Mouse (Mus musculus) c-Kit-positive CD71-positive TER-119-positive erythroid progenitor cells, embryonic 14.5 days (primary cell): Measurements from ENCODE around the gene Esyt1.
"Not testable (repeated sequence)": the region's sequence is repeated elsewhere in the genome, so short reads cannot be mapped to it uniquely, and the experiment has no call there.

Experiments
- DNase-seq: peaks from one replicate; pipeline ENCODE4 v3.0.0-alpha.2; 2013; ENCODE audit warnings: low spot score

Gene Esyt1

DNA sequence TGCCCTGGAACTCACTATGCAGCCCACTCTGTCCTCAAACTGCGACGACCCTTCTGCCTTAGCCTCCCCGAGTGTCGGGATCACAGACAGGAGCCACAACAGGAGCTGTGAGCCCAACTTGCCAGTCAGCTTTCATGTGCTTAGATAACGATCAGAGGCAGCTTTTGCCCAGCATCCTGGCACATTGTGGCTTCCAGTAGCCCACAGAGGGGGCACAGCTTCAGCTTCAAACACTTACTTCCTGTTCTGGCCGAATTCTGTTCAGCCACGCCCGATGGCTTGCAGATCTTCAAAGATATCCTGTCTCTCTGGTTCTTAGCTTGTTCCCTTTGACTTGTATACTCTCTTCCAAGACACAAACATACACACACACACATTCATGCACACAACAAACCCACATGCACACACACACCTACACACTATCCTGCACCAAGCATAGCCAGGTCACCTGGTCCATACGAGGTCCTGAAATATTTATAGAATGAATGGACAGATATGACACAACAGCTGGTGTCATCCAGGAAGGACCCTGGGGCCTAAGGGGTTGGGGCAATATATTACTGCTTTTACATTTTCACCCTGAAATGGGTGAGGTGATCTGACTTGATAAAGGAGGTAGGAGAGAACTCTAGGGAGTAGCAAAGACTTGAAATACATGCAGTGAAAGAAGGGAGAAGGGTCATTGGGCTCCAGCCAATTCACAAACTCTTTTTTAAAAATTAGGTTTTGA, 20.9 kb downstream of the Esyt1 start:
- DNase-seq: no peak

- no peak for DNase-seq
These were observed 21.7 kb downstream of the Esyt1 start for GRCm38 (mm10) chr10:128504012-128504411.

GRCm38 (mm10) chr10:128503532-128503931, 22.1 kb downstream of the Esyt1 start:
- DNase-seq: no peak

- DNase-seq: no peak
These were observed 23.3 kb downstream of the Esyt1 start for GRCm38 (mm10) chr10:128502341-128502740.

DNA sequence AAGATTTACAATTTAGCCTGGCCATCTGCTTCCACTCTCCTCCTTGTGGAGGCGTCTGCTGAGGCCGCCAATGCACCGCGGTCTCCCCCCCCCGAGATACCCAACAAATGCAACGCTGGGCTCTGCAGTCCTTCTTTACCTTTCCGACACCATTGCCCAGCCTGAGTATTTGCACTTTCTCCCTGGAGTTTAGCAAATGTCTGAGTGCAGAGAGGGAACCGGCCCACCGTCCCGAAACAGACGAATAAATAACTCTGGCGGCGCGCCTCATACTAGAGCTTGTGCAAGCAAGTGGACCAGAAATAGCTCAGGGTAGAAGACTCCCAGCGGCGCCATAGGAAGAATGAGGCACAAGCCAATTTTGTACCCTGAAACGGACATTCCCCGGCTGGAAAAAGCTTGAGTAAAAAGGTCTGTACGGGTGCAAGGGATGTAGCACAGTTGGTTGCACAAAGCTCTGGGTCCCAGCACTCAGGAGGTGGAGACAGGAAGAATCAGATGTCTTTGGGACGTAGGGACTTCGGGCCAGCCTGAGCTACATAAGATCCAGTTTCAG, 26.5 kb downstream of the Esyt1 start:
- DNase-seq: peak; percentile 47

DNA sequence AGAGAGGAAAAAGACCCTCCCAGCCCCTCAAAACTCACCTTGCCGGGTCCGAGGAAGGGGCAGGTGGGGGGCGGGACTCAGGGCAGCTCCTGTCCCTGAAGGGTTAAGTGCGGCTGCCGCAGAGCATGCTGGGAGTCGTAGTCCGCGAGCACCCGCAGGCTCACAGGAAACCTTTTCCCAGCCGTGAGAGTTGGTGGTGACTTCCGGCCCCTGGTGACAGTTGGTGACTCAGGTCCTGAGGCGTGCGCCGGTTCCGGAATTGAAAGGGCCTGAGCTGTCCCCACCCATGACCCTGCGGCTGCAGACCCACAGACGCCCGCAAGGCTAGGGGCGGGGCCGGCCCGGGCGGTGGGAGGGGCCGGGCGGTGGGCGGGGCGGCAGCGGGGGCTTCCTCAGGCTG, 27.1 kb downstream of the Esyt1 start, which contains the start of gene Myl6b:
TSS of gene Myl6b (minus strand) at position 96 of the 400 bp plus-strand sequence.
- DNase-seq: peak; percentile 92

DNA sequence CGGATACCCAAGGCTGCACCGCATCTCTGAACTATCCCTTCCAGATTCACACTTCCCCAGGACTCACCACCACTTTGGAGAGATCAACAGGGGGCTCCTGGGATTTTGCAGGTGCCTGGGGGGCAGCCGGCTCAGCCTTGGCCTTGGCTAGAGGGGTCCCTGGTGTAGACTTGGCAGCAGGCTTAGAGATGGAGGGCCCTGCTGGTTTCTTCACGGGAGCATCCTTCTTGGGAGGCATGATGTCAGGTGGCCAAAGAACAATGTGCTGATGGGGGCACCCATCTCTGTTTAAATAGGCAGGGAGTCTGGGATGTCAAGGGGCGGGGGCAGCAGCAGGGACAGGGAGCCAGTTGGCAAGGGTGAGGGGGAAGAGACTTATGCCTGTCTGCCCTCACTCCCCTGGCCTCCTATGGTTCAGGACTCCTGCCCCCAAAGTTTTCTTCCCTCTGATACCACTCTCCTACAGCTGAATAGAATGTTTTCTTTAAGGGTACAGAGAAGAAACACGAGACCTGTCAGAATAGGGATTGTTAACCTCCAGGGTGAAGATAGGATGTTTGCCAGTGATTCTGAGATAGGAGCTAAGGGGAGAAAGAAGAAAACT, 28.4 kb downstream of the Esyt1 start:
- no peak for DNase-seq

DNA sequence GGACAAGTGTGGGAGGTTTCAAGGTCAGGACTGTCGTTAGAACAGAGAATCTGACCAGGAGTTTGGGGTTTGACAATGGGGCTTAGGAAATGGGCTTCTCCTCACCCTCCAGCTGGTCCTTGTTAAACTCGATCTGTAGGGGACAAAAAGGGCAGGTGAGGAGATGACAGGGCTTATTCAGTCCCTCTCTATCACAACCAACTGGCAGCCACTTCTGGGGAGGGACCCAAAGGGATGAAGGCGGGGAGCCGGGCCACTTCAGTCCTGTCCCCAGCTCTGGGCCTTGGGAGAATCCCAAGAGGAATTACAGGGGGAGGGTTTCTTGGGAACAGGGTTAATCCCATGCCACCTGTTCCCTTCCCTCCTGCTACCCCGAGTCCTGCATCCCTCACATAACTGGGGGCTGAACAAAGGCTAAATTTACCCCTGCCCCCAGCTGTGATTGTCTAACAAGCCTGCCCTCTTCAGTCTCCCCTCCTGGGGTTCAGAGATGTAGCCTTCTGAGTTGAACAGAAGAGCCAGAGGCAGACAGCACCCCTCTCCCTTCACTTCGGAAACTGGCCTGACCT, 29.1 kb downstream of the Esyt1 start:
- no peak for DNase-seq

DNA sequence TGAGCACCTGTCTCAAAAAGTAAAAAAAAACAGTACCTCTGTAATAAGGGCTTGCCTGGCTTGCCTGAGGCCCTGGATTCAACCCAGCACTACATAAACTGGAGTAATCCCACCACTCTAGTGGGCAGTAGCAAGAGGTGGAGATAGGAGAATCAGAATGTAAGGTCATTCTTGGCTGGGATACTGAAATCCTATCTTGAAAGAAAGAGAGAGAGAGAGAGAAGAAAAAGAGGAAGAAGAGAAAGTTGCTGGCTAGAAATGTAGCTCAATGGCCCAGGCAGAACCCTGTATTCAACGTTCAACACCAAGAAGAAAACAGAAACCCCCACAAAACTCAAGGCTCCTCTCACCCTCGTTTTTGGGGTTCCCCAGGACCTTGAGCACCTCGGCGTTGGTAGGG, 29.8 kb downstream of the Esyt1 start:
- DNase-seq: no peak

DNA sequence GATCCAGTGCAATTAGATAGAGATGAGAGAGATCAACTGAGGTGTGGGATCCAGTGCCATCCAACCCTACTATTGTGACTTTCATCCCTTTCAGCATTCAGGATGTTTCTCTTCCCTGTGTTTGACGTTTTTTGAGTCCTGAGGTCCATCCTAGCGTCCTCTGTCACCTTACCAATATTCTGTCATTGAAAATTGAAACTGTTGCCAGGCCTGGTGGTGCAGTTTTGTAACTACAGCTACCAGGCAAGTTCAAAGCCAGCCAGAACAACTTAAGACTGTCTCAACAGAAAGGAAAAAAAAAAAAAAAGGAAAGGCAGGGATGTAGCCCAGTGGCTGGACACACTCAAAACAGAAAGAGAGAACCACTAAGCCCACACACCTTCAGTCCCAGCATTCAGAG, 30.4 kb downstream of the Esyt1 start:
- no peak for DNase-seq

- no peak for DNase-seq
These were observed 30.9 kb downstream of the Esyt1 start for GRCm38 (mm10) chr10:128494667-128495245.

DNA sequence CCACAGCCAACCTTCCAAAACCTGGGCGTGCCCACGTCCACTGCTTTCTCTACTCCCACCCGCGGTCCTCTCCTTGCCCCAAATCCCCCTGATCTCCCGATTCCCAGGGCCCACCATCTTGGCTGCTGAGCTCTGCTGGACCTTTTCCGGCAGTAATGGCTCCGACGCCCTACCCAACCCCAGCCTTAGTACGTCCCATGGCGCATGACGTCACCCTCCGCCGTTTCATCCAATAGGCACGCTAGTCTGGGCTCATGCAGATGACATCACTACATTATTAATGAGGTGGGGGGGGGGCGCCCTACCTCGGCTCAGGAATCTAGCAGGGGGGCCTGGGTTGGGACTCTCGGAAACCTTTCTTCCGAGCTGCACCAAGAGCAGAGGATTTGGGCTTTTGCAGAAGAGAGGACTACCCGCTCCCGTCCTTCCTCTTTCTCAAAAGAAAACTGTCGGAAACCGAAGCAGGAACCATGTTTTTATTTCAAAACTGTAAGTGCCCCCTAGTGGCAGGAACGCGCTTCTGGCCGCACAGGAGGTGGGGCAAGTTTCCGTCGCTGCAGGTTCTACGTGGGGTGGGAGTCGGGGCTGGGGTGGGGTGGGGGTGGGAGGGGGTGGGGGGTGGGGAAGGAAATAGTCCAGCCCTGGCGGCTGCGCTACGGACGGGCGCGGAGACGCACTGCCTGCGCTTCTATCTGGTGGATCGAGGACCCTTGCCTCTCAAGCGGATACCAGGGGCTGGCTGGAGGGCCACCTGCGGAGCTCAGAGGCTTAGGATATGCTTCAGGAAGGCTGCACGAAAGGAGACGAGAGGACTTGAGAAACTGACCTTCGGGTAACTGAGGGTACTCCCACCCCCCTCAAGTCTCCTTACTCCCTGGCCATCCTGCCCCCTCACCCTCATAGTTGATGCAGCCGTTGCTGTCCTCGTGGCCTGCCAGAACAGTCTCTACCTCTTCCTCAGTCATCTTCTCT, 31.7 kb downstream of the Esyt1 start, which contains the start of gene Myl6:
TSS of gene Myl6 (minus strand) at position 451 of the 972 bp plus-strand sequence.
- peak; percentile 98 for DNase-seq

DNA sequence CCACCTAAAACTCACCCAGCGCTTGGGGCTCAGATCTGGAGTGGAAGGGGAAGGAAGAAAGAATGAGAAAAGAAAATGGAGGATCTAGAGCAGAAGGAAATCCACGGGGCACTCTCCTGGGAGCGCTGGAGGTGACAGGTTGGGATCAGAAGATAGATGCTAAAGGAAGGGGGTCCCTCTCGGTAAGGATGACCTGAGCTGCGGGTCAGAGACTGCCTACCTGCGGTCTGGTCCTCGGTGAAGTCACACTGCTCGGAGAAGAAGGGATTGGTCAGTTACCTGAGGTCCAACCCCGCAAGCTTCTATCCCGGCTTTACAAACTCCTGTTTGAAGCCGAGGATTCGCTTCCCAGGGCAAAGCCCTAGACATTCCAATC, 32.4 kb downstream of the Esyt1 start:
- peak; percentile 36 for DNase-seq

GRCm38 (mm10) chr10:128492633-128493311, 32.9 kb downstream of the Esyt1 start:
- DNase-seq: peak; percentile 46

- DNase-seq: not testable (repeated sequence)
These were observed 33.6 kb downstream of the Esyt1 start for GRCm38 (mm10) chr10:128492051-128492450.

- DNase-seq: no peak
These were observed 34.2 kb downstream of the Esyt1 start for GRCm38 (mm10) chr10:128491495-128491894.

DNA sequence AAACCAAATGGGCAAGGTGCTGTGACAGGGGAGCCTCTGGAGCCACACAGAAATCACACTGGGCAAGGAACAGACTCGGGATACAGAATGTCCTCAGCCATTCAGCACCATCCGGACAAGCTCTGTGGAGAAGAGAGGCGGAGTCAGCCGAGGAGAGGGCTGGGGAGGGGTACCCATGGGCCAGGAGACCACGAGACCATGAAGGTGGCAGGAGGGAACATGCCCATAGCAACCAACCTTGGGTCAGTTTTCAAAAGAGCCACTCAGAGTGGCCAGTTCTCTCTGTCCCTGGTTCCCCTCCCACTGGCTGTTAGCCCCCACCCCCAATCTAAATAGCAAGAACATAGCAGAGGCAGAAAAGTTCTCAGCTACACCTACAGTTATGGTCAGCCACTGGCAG, 34.8 kb downstream of the Esyt1 start:
- DNase-seq: no peak

DNA sequence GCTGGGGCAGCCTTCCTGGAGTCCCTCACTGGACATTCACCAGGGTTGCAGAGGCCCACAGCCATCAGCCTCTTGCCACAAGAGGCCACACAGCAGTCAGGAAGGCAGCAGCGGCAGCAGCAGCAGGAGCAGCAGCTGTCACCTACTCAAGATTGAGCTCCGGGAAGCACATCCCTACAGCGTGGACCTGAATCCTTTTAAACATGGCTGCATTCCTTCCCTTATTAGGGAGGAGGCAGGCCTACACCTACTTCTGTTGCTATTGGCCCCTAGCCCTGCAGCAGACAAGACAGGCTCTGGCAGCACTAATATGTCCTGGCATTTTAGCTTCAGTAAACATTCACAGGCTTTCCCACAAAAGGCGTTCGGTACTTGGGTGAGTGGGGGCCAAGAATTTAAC, 35.4 kb downstream of the Esyt1 start:
- no peak for DNase-seq

DNA sequence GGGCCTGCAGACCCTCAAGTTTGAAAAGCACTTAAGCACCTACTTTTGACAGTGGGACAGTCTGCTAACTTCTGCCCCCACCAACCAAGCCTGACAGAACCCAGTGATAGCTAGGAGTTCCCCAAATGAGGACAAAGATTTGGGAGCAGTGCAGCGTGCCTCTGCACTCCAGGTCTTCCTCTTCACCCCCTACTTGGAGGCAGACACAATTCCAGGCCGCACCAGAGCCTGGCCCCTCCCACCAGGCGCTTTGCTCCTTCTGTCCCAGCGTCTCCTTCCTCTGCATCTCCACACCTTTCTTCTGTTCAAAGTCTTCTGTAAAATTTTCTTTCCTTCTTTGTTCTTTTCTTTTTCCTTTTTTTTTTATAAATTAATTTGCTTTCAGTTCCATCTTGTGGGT, 35.9 kb downstream of the Esyt1 start:
- no peak for DNase-seq

DNA sequence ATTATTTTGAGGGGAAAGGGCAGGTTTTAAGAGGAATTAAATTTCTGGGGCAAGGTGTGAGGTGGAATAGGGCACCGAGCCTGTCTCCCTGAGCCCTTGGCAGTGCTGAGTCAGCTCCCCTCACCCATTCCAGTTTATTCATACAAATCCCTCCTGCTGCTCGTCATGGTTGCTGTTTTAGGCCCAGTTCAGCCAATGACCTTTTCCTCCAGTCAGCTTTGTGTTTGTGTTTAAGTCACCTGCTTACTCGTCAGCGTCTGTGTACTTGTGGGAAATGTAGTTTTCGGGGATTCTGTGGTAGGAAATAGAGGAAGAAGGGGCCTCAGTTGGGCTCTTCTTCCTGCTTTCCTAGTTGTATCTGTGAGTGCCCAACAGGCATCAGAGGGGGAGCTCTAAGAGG, 36.3 kb downstream of the Esyt1 start:
- DNase-seq: no peak

GRCm38 (mm10) chr10:128488776-128489175, 36.9 kb downstream of the Esyt1 start:
- no peak for DNase-seq
